Mouse (Mus musculus) spleen, adult 2 months (tissue): Measurements from ENCODE around the gene Gpr37l1. TPM values are rescaled to one million over a fixed set of nuclear protein-coding genes. Genes with fewer than 3 reads are reported as not detected.
"Not testable (repeated sequence)": the region's sequence is repeated elsewhere in the genome, so short reads cannot be mapped to it uniquely, and the experiment has no call there.

Experiments used
- DNase-seq, 2 experiments: peaks; one replicate each; pipeline versions ENCODE4 v3.0.0 to v3.0.0-alpha.2; 2012 to 2021; ENCODE audit warnings: low spot score in 2 of 2, low read depth in 1 of 2
- H3K27ac ChIP-seq: fragments of 200-500 bp; 2 replicates; pipeline ENCODE4 v1.5.1; 2012; ENCODE audit warnings: low read length, inconsistent platforms; ENCODE audit not compliant: insufficient read depth
- H3K27me3 ChIP-seq: fragments of 200-500 bp; 2 replicates; pipeline ENCODE4 v1.6.1; 2012; ENCODE audit warnings: mild to moderate bottlenecking, moderate library complexity, low read length, inconsistent platforms; ENCODE audit not compliant: control insufficient read depth, insufficient read depth
- H3K36me3 ChIP-seq: fragments of 200-500 bp; 2 replicates; pipeline ENCODE4 v1.6.1; 2012; ENCODE audit warnings: mild to moderate bottlenecking, low read length, inconsistent platforms; ENCODE audit not compliant: control insufficient read depth, insufficient read depth
- H3K4me1 ChIP-seq: fragments of 200-500 bp; 2 replicates; pipeline ENCODE4 v1.6.1; 2011; ENCODE audit warnings: inconsistent platforms; ENCODE audit not compliant: control insufficient read depth, insufficient read depth, insufficient read length
- H3K4me3 ChIP-seq: fragments of 200-500 bp; 2 replicates; pipeline ENCODE4 v1.5.1; 2011; ENCODE audit warnings: mild to moderate bottlenecking, inconsistent platforms; ENCODE audit not compliant: insufficient read depth, insufficient read length; ENCODE audit errors: extremely low read depth
- CTCF ChIP-seq: fragments of 200-500 bp; IDR thresholded peaks from 2 replicates; pipeline ENCODE4 v1.5.1; 2011; ENCODE audit warnings: mild to moderate bottlenecking, inconsistent platforms; ENCODE audit not compliant: insufficient read depth, insufficient read length, insufficient replicate concordance; ENCODE audit errors: extremely low read depth
- POLR2A ChIP-seq: fragments of 200-500 bp; IDR thresholded peaks from 2 replicates; pipeline ENCODE4 v1.6.1; 2011; ENCODE audit warnings: low read depth, low read length, inconsistent platforms
- WGBS: fragments of 180-500 bp; shearing (Covaris S2); methylation state at CpG from one replicate; pipeline ENCODE4 v1.1.7; 2018; 5-methylcytosine and 5-hydroxymethylcytosine counted together
- polyA plus RNA-seq: library from polyadenylated mRNA; depleted of rRNA; stranded (reverse); fragments of >200 nt; gene quantifications from 2 replicates; pipeline ENCODE4 v1.2.3, GENCODE M21; 2012

Gpr37l1 gene
- polyA plus RNA-seq, 1 experiment = 0.16 TPM

GRCm38 (mm10) chr1:135204196-135205126, 37.0 kb upstream of the Gpr37l1 start:
- 73% methylated on average over 12 of the region's 12 CpGs for WGBS

GRCm38 (mm10) chr1:135200400-135200799, 32.9 kb upstream of the Gpr37l1 start:
- H3K36me3 ChIP-seq = no peaks in the 10 kb centered on the region
- TF ChIP-seq CTCF = no peak
- no peak for TF ChIP-seq POLR2A
- no peak overlapping the region for H3K27ac ChIP-seq
- no peak for DNase-seq
- H3K27me3 ChIP-seq = no peaks in the 10 kb centered on the region
- 94% methylated on average over 4 of the region's 4 CpGs for WGBS
- H3K4me1 ChIP-seq = no peaks in the 10 kb centered on the region
- no peak overlapping the region for H3K4me3 ChIP-seq

More at GRCm38 (mm10) chr1:135204196-135205126, 37.0 kb upstream of the Gpr37l1 start:
- H3K4me1 ChIP-seq = no peaks in the 10 kb centered on the region
- no peak overlapping the region for H3K27ac ChIP-seq
- H3K36me3 ChIP-seq = no peaks in the 10 kb centered on the region
- no peak overlapping the region for H3K4me3 ChIP-seq
- H3K27me3 ChIP-seq = no peaks in the 10 kb centered on the region
- DNase-seq = no peak
- TF ChIP-seq POLR2A = no peak
- no peak for TF ChIP-seq CTCF

- 29% methylated on average over 21 of the region's 21 CpGs for whole genome bisulfite sequencing
- H3K27ac ChIP-seq = no peak overlapping the region
- no peaks in the 10 kb centered on the region for H3K36me3 ChIP-seq
- no peak for DNase-seq
- H3K27me3 ChIP-seq = no peaks in the 10 kb centered on the region
- no peak overlapping the region for H3K4me3 ChIP-seq
- no peaks in the 10 kb centered on the region for H3K4me1 ChIP-seq
- no peak for TF ChIP-seq POLR2A
- no peak for TF ChIP-seq CTCF
These were observed 31.7 kb upstream of the Gpr37l1 start for GRCm38 (mm10) chr1:135199014-135199819.

GRCm38 (mm10) chr1:135198412-135198811, 30.9 kb upstream of the Gpr37l1 start:
- no peaks in the 10 kb centered on the region for H3K4me1 ChIP-seq
- 89% methylated on average over 5 of the region's 5 CpGs for WGBS
- TF ChIP-seq CTCF (no peak), POLR2A (no peak)
- H3K36me3 ChIP-seq = no peaks in the 10 kb centered on the region
- H3K4me3 ChIP-seq = no peak overlapping the region
- no peak for DNase-seq
- no peak overlapping the region for H3K27ac ChIP-seq
- H3K27me3 ChIP-seq = no peaks in the 10 kb centered on the region

GRCm38 (mm10) chr1:135195907-135196440, 28.5 kb upstream of the Gpr37l1 start:
- DNase-seq = no peak
- no peaks in the 10 kb centered on the region for H3K27me3 ChIP-seq
- no peaks in the 10 kb centered on the region for H3K36me3 ChIP-seq
- WGBS = 95% methylated on average over 6 of the region's 6 CpGs
- no peak overlapping the region for H3K4me3 ChIP-seq
- TF ChIP-seq CTCF (no peak), POLR2A (no peak)
- no peak overlapping the region for H3K27ac ChIP-seq
- no peaks in the 10 kb centered on the region for H3K4me1 ChIP-seq

- not testable (repeated sequence) for H3K4me3 ChIP-seq, H3K27ac ChIP-seq, DNase-seq, H3K4me1 ChIP-seq, H3K27me3 ChIP-seq, H3K36me3 ChIP-seq
- 97% methylated on average over 5 of the region's 5 CpGs for WGBS
These were observed 26.9 kb upstream of the Gpr37l1 start for GRCm38 (mm10) chr1:135194335-135194734.

GRCm38 (mm10) chr1:135189186-135189585, 21.7 kb upstream of the Gpr37l1 start:
- no peak overlapping the region for H3K4me3 ChIP-seq
- H3K27me3 ChIP-seq = no peaks in the 10 kb centered on the region
- H3K4me1 ChIP-seq = no peaks in the 10 kb centered on the region
- TF ChIP-seq POLR2A (no peak), CTCF (no peak)
- DNase-seq = no peak
- H3K27ac ChIP-seq = no peak overlapping the region
- no peaks in the 10 kb centered on the region for H3K36me3 ChIP-seq
- 87% methylated on average over 4 of the region's 4 CpGs for WGBS
